Mouse (Mus musculus) megakaryocyte, adult 5-6 weeks (primary cell): Measurements from ENCODE around the gene Cdh22. TPM values are rescaled to one million over a fixed set of nuclear protein-coding genes. Genes with fewer than 3 reads are reported as not detected.

Experiments
- total RNA-seq, 2 experiments: library from RNA; stranded (forward) in 1 of 2; stranded (reverse) in 1 of 2; fragments of 153-499, 151-499 nt in 1 of 2; fragments of 221-1000, 200-1000 nt in 1 of 2; gene quantifications; 2 replicates each; pipeline versions ENCODE4 v1.2.3 to v1.2.4; 2015 to 2017

Gene Cdh22
- total RNA-seq, 2 experiments from 2014 or later = 0.07 TPM; not detected in 1

Other genes with a start within 250 kb of the Cdh22 start
- gene Ncoa5, start 200.0 kb downstream of the Cdh22 start, total RNA-seq (2015) = 9.3 and 9.8 TPM in 2 replicates
- gene Ncoa5, start 200.0 kb downstream of the Cdh22 start, total RNA-seq (2017) = 15.6 and 26.8 TPM in 2 replicates
- gene Cd40, start 179.2 kb downstream of the Cdh22 start, total RNA-seq (2015) = 12.9 and 17.0 TPM in 2 replicates
- gene Cd40, start 179.2 kb downstream of the Cdh22 start, total RNA-seq (2017) = 21.7 and 22.5 TPM in 2 replicates
- gene 1700025C18Rik, start 144.1 kb downstream of the Cdh22 start, total RNA-seq (2015) = not detected in 2 replicates
- not detected in 2 replicates for gene 1700025C18Rik, start 144.1 kb downstream of the Cdh22 start, total RNA-seq (2017)
- 57.2 and 57.5 TPM in 2 replicates for gene Slc35c2, start 53.0 kb upstream of the Cdh22 start, total RNA-seq (2015)
- gene Slc35c2, start 53.0 kb upstream of the Cdh22 start, total RNA-seq (2017) = 52.8 and 71.8 TPM in 2 replicates
- gene Elmo2, start 91.6 kb upstream of the Cdh22 start, total RNA-seq (2015) = 128 and 133 TPM in 2 replicates
- 89.7 and 94.8 TPM in 2 replicates for gene Elmo2, start 91.6 kb upstream of the Cdh22 start, total RNA-seq (2017)
- gene Zfp663, start 133.9 kb upstream of the Cdh22 start, total RNA-seq (2015) = not detected in 2 replicates
- gene Zfp663, start 133.9 kb upstream of the Cdh22 start, total RNA-seq (2017) = not detected in 2 replicates
- gene Zfp334, start 153.4 kb upstream of the Cdh22 start, total RNA-seq (2015) = not detected in 2 replicates
- gene Zfp334, start 153.4 kb upstream of the Cdh22 start, total RNA-seq (2017) = not detected in 2 replicates
- 0.11 TPM in 1 of 2 replicates, not detected in the other for gene Ocstamp, start 165.6 kb upstream of the Cdh22 start, total RNA-seq (2015)
- gene Ocstamp, start 165.6 kb upstream of the Cdh22 start, total RNA-seq (2017) = 0.04 and 0.11 TPM in 2 replicates
- gene Slc13a3, start 238.4 kb upstream of the Cdh22 start, total RNA-seq (2015) = 0.39 and 0.42 TPM in 2 replicates
- 0.37 TPM in 1 of 2 replicates, not detected in the other for gene Slc13a3, start 238.4 kb upstream of the Cdh22 start, total RNA-seq (2017)